Comparison of ENCODE assay signal across 21 mouse cellular contexts in genomic region chr1:157503071-157503470, GRCm38 (mm10). TPM values are rescaled to one million over a fixed set of nuclear protein-coding genes. Genes with fewer than 3 reads are reported as not detected.
A peak's percentile ranks its signal among the peaks of the same experiment; 100 is the strongest.
DNase-seq lines count a peak whose midpoint lies in the region; ATAC-seq and TF ChIP-seq lines count a peak whose summit lies in the region.
"Had no signal": no experiment of that assay in that cellular context is flagged by ENCODE, and none has a peak within 500 bp of the region (broad histone marks: within the 10 kb centered on the region; RNA-seq: fewer than 3 reads in every experiment).

No protein-coding gene starts in this region.

- H3K4me3 ChIP-seq in kidney, adult 2 months (ENCODE audit: insufficient read depth, low read depth, low read length), result no peak overlapping the region
- no peak overlapping the region for H3K4me3 ChIP-seq in liver, adult 2 months (ENCODE audit: insufficient read depth, low read depth, low read length)
- H3K4me3 ChIP-seq in liver, embryonic 12.5 days, result no peak overlapping the region
- no peak overlapping the region for H3K4me3 ChIP-seq in CH12.LX (replicated peaks in 1 of 3; ENCODE audit: low read depth in 2 of 3, low read length in 2 of 3, poor library complexity in 1 of 3)
- H3K4me3 ChIP-seq: embryonic facial prominence, embryonic 10.5 days; embryonic facial prominence, embryonic 12.5 days; forebrain, embryonic 13.5 days; forebrain, embryonic 15.5 days had no signal

- no peaks in the 10 kb centered on the region for H3K36me3 ChIP-seq in kidney, adult 2 months (ENCODE audit: control insufficient read depth, insufficient read depth, low read length)
- no peaks in the 10 kb centered on the region for H3K36me3 ChIP-seq in liver, adult 2 months (ENCODE audit: control insufficient read depth, insufficient read depth, low read length)
- H3K36me3 ChIP-seq in liver, embryonic 12.5 days, result no peaks in the 10 kb centered on the region
- peaks cover 0 to 9% of the 10 kb centered on the region in 2 experiments for H3K36me3 ChIP-seq in CH12.LX (replicated peaks in 1 of 2; ENCODE audit: control insufficient read depth in 1 of 2, insufficient read depth in 1 of 2, low read length in 1 of 2)
- H3K36me3 ChIP-seq: embryonic facial prominence, embryonic 10.5 days; embryonic facial prominence, embryonic 12.5 days; forebrain, embryonic 15.5 days; G1E had no signal

- no peak for TF ChIP-seq CTCF in kidney, adult 2 months (conservative IDR thresholded peaks at IDR 0.05; ENCODE audit: insufficient read depth, insufficient read length, low read depth, low read length)
- no peak for TF ChIP-seq CTCF in liver, adult 2 months (IDR thresholded peaks at IDR 0.05; ENCODE audit: low read depth, low read length)
- TF ChIP-seq CTCF in CH12.LX (conservative IDR thresholded peaks at IDR 0.05 in 1 of 2, IDR thresholded peaks at IDR 0.05 in 1 of 2; ENCODE audit: low read depth in 2 of 2, low read length in 2 of 2), result no peak

- H3K27me3 ChIP-seq in kidney, adult 2 months (replicated peaks; ENCODE audit: control insufficient read depth, insufficient read depth, low read length), result no peaks in the 10 kb centered on the region
- no peaks in the 10 kb centered on the region for H3K27me3 ChIP-seq in liver, adult 2 months (ENCODE audit: control insufficient read depth, insufficient read depth, low read length)
- H3K27me3 ChIP-seq in liver, embryonic 12.5 days (replicated peaks), result no peaks in the 10 kb centered on the region
- no peaks in the 10 kb centered on the region for H3K27me3 ChIP-seq in CH12.LX (replicated peaks)
- H3K27me3 ChIP-seq: embryonic facial prominence, embryonic 12.5 days; forebrain, embryonic 13.5 days; forebrain, embryonic 15.5 days; Patski had no signal

- no peak for TF ChIP-seq RAD21 in CH12.LX (IDR thresholded peaks at IDR 0.05; ENCODE audit: low read depth, low read length)

- no peaks in the 10 kb centered on the region for H3K4me1 ChIP-seq in kidney, adult 2 months (ENCODE audit: control insufficient read depth, insufficient read depth, low read length)
- peaks cover 4% of the 10 kb centered on the region; the same call in 1 of the 2 replicates for H3K4me1 ChIP-seq in liver, adult 2 months (ENCODE audit: control insufficient read depth, insufficient read depth, low read length)
- no peaks in the 10 kb centered on the region for H3K4me1 ChIP-seq in liver, embryonic 12.5 days
- peaks cover 4 to 12% of the 10 kb centered on the region in 2 experiments for H3K4me1 ChIP-seq in CH12.LX (ENCODE audit: control insufficient read depth in 1 of 2, insufficient read depth in 2 of 2)

- DNase-seq in kidney, adult 2 months, result peak; percentile 19
- DNase-seq in kidney, postnatal 4 days, result no peak
- peak; percentile 91 for DNase-seq in liver, adult 2 months (ENCODE audit: extremely low read depth, low read depth, low spot score)
- DNase-seq in CH12.LX (ENCODE audit: extremely low read depth), result no peak
- DNase-seq in ovary, postnatal 36 days (ENCODE audit: low spot score), result no peak
- DNase-seq: adrenal gland, adult 8-10 months; adrenal gland, postnatal 14 days; adrenal gland, postnatal 36 days; cerebellum, adult 11-12 months; cerebellum, adult 2 months; cerebellum, adult 9-10 months; cerebellum, postnatal 10 days; cerebellum, postnatal 25 days had no signal

- 53% methylated on average over 6 of the region's 6 CpGs for WGBS in kidney, adult 2 months
- WGBS in liver, adult 2 months, result 23% methylated on average over 6 of the region's 6 CpGs
- 68% methylated on average over 6 of the region's 6 CpGs for WGBS in liver, embryonic 12.5 days (ENCODE audit: insufficient replicate concordance)

- no peak for ATAC-seq in liver, embryonic 12.5 days
- ATAC-seq: activated CD4-positive, CD25-positive, alpha-beta regulatory T cell, adult 4 months; forebrain, embryonic 13.5 days; forebrain, embryonic 15.5 days; Patski had no signal

- dilution Hi-C loops in CH12.LX (cut with MboI; ENCODE audit: extremely low pct_ligation_motif_present, extremely low pct_unique_long_range_greater_than_20kb, low sequenced_read_pairs), result no loop called here

- no peaks in the 10 kb centered on the region for H3K9me3 ChIP-seq in liver, embryonic 12.5 days (replicated peaks)
- peaks cover 13% of the 10 kb centered on the region for H3K9me3 ChIP-seq in CH12.LX (replicated peaks; ENCODE audit: low read length)
- H3K9me3 ChIP-seq: embryonic facial prominence, embryonic 10.5 days; embryonic facial prominence, embryonic 12.5 days; forebrain, embryonic 13.5 days; forebrain, embryonic 15.5 days had no signal

- in situ Hi-C loops in CH12.LX (cut with MboI; ENCODE audit: low pct_ligation_motif_present, low pct_unique_long_range_greater_than_20kb, low sequenced_read_pairs), result no loop called here

- no peaks in the 10 kb centered on the region; the same call in 1 of the 2 replicates for H3K79me2 ChIP-seq in liver, adult 2 months (ENCODE audit: control insufficient read depth, insufficient read depth, low read length)
- no peaks in the 10 kb centered on the region for H3K79me2 ChIP-seq in CH12.LX (replicated peaks; ENCODE audit: control insufficient read depth, extremely low read depth, insufficient read depth, poor library complexity, severe bottlenecking)

- no peak for TF ChIP-seq POLR2A in kidney, adult 2 months (IDR thresholded peaks at IDR 0.05; ENCODE audit: low read depth, low read length)
- TF ChIP-seq POLR2A in liver, adult 2 months (IDR thresholded peaks at IDR 0.05; ENCODE audit: extremely low read depth, insufficient read depth, low read length), result no peak
- no peak for TF ChIP-seq POLR2A in CH12.LX (IDR thresholded peaks at IDR 0.05; ENCODE audit: low read depth, low read length)

- no peak for TF ChIP-seq EP300 in CH12.LX (IDR thresholded peaks at IDR 0.05; ENCODE audit: low read length)

- H3K27ac ChIP-seq in kidney, adult 2 months (ENCODE audit: insufficient read depth, low read depth, low read length), result no peak overlapping the region
- no peak overlapping the region for H3K27ac ChIP-seq in liver, adult 2 months (replicated peaks; ENCODE audit: insufficient read depth, low read depth, low read length)
- H3K27ac ChIP-seq in liver, embryonic 12.5 days, result no peak overlapping the region
- H3K27ac ChIP-seq in CH12.LX (ENCODE audit: insufficient read depth, low read depth), result no peak overlapping the region
- H3K27ac ChIP-seq: embryonic facial prominence, embryonic 10.5 days; embryonic facial prominence, embryonic 12.5 days; forebrain, embryonic 13.5 days; forebrain, embryonic 15.5 days had no signal

- no peak overlapping the region for H3K9ac ChIP-seq in liver, adult 2 months (ENCODE audit: low read depth, low read length)
- H3K9ac ChIP-seq in liver, embryonic 12.5 days, result no peak overlapping the region
- H3K9ac ChIP-seq in CH12.LX (ENCODE audit: insufficient read depth, low read depth), result no peak overlapping the region
- H3K9ac ChIP-seq: embryonic facial prominence, embryonic 12.5 days; forebrain, embryonic 13.5 days; forebrain, embryonic 15.5 days had no signal

- H3K4me2 ChIP-seq in liver, embryonic 12.5 days, result no peak overlapping the region
- H3K4me2 ChIP-seq in CH12.LX (ENCODE audit: insufficient read depth, low read depth, poor library complexity, severe bottlenecking), result 0 out of 2 replicates have a peak overlapping the region, but pooled peaks have one; percentile 10
- H3K4me2 ChIP-seq: embryonic facial prominence, embryonic 12.5 days; forebrain, embryonic 13.5 days; forebrain, embryonic 15.5 days had no signal

TF ChIP-seq in CH12.LX, 34 proteins besides CTCF, POLR2A, EP300 and RAD21:
- TF ChIP-seq MAX (IDR thresholded peaks at IDR 0.05; ENCODE audit: low read length) (no peak), SMC3 (IDR thresholded peaks at IDR 0.05; ENCODE audit: low read depth, low read length) (no peak), ETS1 (conservative IDR thresholded peaks at IDR 0.05; ENCODE audit: low read depth, low read length) (no peak), SIN3A (IDR thresholded peaks at IDR 0.05; ENCODE audit: low read length) (no peak), NRF1 (IDR thresholded peaks at IDR 0.05; ENCODE audit: low read depth, low read length) (no peak), PAX5 (IDR thresholded peaks at IDR 0.05; ENCODE audit: low read length) (no peak), CHD1 (IDR thresholded peaks at IDR 0.05; ENCODE audit: low read depth, low read length) (no peak), JUN (IDR thresholded peaks at IDR 0.05; ENCODE audit: insufficient read depth, low read depth, low read length) (no peak), USF1 (IDR thresholded peaks at IDR 0.05; ENCODE audit: low read depth, low read length) (no peak), ZC3H11A (IDR thresholded peaks at IDR 0.05; ENCODE audit: low read depth, low read length) (no peak)

RNA-seq across cellular contexts. Expression of gene Sec16b, which starts 3.5 kb away (rescaled TPM):
- polyA plus RNA-seq in kidney, adult 2 months (2012; rRNA removed), result 2.4 and 2.9 TPM in 2 replicates
- total RNA-seq in liver, adult 2 months (2014; rRNA removed), result 52.2 and 57.3 TPM in 2 replicates
- polyA plus RNA-seq in liver, adult 2 months (2012; rRNA removed), result 44.7 and 47.4 TPM in 2 replicates
- 3.9 and 4.1 TPM in 2 replicates for polyA plus RNA-seq in liver, embryonic 12.5 days (2016; fragmentation: Nextera tagmentation; extraction: Ambion mirVana)
- total RNA-seq in CH12.LX (2012; rRNA removed), result 10.6 and 13.9 TPM in 2 replicates
- 14.6 and 16.7 TPM in 2 replicates for total RNA-seq in CH12.LX (2014; rRNA removed)
- polyA plus RNA-seq in CH12.LX (2012; ENCODE audit: insufficient read length, low read depth), result 17.1 and 19.6 TPM in 2 replicates
- polyA plus RNA-seq: G1E had no signal

RNA-seq across cellular contexts. Expression of gene Cryzl2, which starts 44.7 kb away (rescaled TPM):
- polyA plus RNA-seq in kidney, adult 2 months (2012; rRNA removed), result 412 and 442 TPM in 2 replicates
- 21.4 and 22.7 TPM in 2 replicates for total RNA-seq in liver, adult 2 months (2014; rRNA removed)
- 31.0 and 32.2 TPM in 2 replicates for polyA plus RNA-seq in liver, adult 2 months (2012; rRNA removed)
- polyA plus RNA-seq in liver, embryonic 12.5 days (2016; fragmentation: Nextera tagmentation; extraction: Ambion mirVana), result 6.8 and 7.0 TPM in 2 replicates
- total RNA-seq in CH12.LX (2012; rRNA removed) (24.6 and 41.0 TPM in 2 replicates), CH12.LX (2014; rRNA removed) (23.6 and 25.0 TPM in 2 replicates)
- 22.5 and 28.3 TPM in 2 replicates for polyA plus RNA-seq in CH12.LX (2012; ENCODE audit: insufficient read length, low read depth)
- polyA plus RNA-seq: G1E, Patski had no signal

Comparison
In these comparisons a context has a peak if more than half of its experiments do, and no peak if none do; other contexts are left out.
1. DNase-seq: peak in kidney, adult 2 months (single experiment) and liver, adult 2 months (single experiment); none in kidney, postnatal 4 days (0 of 2), CH12.LX (single experiment) and ovary, postnatal 36 days (single experiment).
2. RNA of gene Cryzl2, which starts 44.7 kb away (polyA plus RNA-seq): 412 to 442 TPM in kidney, adult 2 months; 31.0 to 32.2 TPM in liver, adult 2 months, 22.5 to 28.3 TPM in CH12.LX and 6.8 to 7.0 TPM in liver, embryonic 12.5 days; every median in the first group is over 10 times any median in the second.